9 mouse cellular contexts compared by ENCODE assay signal in genomic region chr11:103464443-103464842, GRCm38 (mm10). TPM values are rescaled to one million over a fixed set of nuclear protein-coding genes. Genes with fewer than 3 reads are reported as not detected.
A peak's percentile ranks its signal among the peaks of the same experiment; 100 is the strongest.
DNase-seq lines count a peak whose midpoint lies in the region; ATAC-seq and TF ChIP-seq lines count a peak whose summit lies in the region.
"Had no signal": no experiment of that assay in that cellular context is flagged by ENCODE, and none has a peak within 500 bp of the region (broad histone marks: within the 10 kb centered on the region; RNA-seq: fewer than 3 reads in every experiment).

No protein-coding gene starts in this region.

- H3K27me3 ChIP-seq in liver, adult 2 months (ENCODE audit: control insufficient read depth, insufficient read depth, low read length) = no peaks in the 10 kb centered on the region
- no peaks in the 10 kb centered on the region for H3K27me3 ChIP-seq in liver, embryonic 11.5 days (replicated peaks; ENCODE audit: control insufficient read depth, insufficient read depth, low read length)
- H3K27me3 ChIP-seq: neural tube, embryonic 12.5 days had no signal

- no peak overlapping the region for H3K4me2 ChIP-seq in liver, embryonic 11.5 days
- H3K4me2 ChIP-seq: neural tube, embryonic 12.5 days had no signal

- H3K9me3 ChIP-seq in liver, embryonic 11.5 days (ENCODE audit: control insufficient read depth, low read length) = no peaks in the 10 kb centered on the region
- H3K9me3 ChIP-seq: neural tube, embryonic 12.5 days had no signal

- H3K27ac ChIP-seq in liver, adult 2 months (replicated peaks; ENCODE audit: insufficient read depth, low read depth, low read length) = no peak overlapping the region
- H3K27ac ChIP-seq in liver, embryonic 11.5 days (ENCODE audit: low read depth, low read length) = no peak overlapping the region
- H3K27ac ChIP-seq: neural tube, embryonic 12.5 days had no signal

- no peak overlapping the region for H3K4me3 ChIP-seq in liver, adult 2 months (ENCODE audit: insufficient read depth, low read depth, low read length)
- H3K4me3 ChIP-seq in liver, embryonic 11.5 days (ENCODE audit: low read depth, low read length) = no peak overlapping the region
- H3K4me3 ChIP-seq: neural tube, embryonic 12.5 days had no signal

- ATAC-seq in liver, embryonic 11.5 days (replicated peaks; ENCODE audit: low FRiP score) = no peak

- intact Hi-C loops in gastrocnemius, postnatal 14 days (cut with DNase I; ENCODE audit: low total_unique reads) = loop anchor here (10.0 kb wide), 1 partner anchor 110 kb away; no protein-coding TSS in a partner anchor

- H3K79me2 ChIP-seq in liver, adult 2 months (ENCODE audit: control insufficient read depth, insufficient read depth, low read length) = no peaks in the 10 kb centered on the region

- H3K4me1 ChIP-seq in liver, adult 2 months (ENCODE audit: control insufficient read depth, insufficient read depth, low read length) = no peaks in the 10 kb centered on the region
- H3K4me1 ChIP-seq in liver, embryonic 11.5 days (replicated peaks; ENCODE audit: control insufficient read depth, insufficient read depth, low read length) = no peaks in the 10 kb centered on the region
- H3K4me1 ChIP-seq: neural tube, embryonic 12.5 days had no signal

- peak; percentile 39 for DNase-seq in liver, adult 2 months (ENCODE audit: extremely low read depth, low read depth, low spot score)
- DNase-seq in liver, embryonic 11.5 days (ENCODE audit: low spot score) = no peak
- peak; percentile 20 to 46 for DNase-seq in adrenal gland, postnatal 36 days
- peak; percentile 21 to 60 for DNase-seq in kidney, postnatal 36 days
- DNase-seq in thymus, postnatal 25 days = peak; percentile 13
- DNase-seq in gastrocnemius, postnatal 14 days = no peak
- no peak for DNase-seq in adipocyte (ENCODE audit: low spot score)

- peak; percentile 74 for TF ChIP-seq CTCF in liver, adult 2 months (IDR thresholded peaks at IDR 0.05; ENCODE audit: low read depth, low read length)

- 75% methylated on average over 7 of the region's 7 CpGs for WGBS in liver, adult 2 months
- WGBS in liver, embryonic 11.5 days = 61% methylated on average over 7 of the region's 7 CpGs

- no peaks in the 10 kb centered on the region for H3K36me3 ChIP-seq in liver, adult 2 months (ENCODE audit: control insufficient read depth, insufficient read depth, low read length)
- H3K36me3 ChIP-seq in liver, embryonic 11.5 days (ENCODE audit: control insufficient read depth, insufficient read depth, low read length) = no peaks in the 10 kb centered on the region
- H3K36me3 ChIP-seq: neural tube, embryonic 12.5 days had no signal

- no peak for TF ChIP-seq POLR2A in liver, adult 2 months (IDR thresholded peaks at IDR 0.05; ENCODE audit: extremely low read depth, insufficient read depth, low read length)

- no peak overlapping the region for H3K9ac ChIP-seq in liver, adult 2 months (ENCODE audit: low read depth, low read length)
- H3K9ac ChIP-seq in liver, embryonic 11.5 days (ENCODE audit: low read depth, low read length) = no peak overlapping the region
- H3K9ac ChIP-seq: neural tube, embryonic 12.5 days had no signal

RNA-seq across cellular contexts. Expression of gene Lrrc37a, which starts 40.0 kb away (rescaled TPM):
- total RNA-seq in liver, adult 2 months (2014; rRNA removed) = not detected in 2 replicates
- not detected in 2 replicates for polyA plus RNA-seq in liver, adult 2 months (2012; rRNA removed)
- not detected in 2 replicates for polyA plus RNA-seq in liver, embryonic 11.5 days (2014; fragmentation: Nextera tagmentation; extraction: Ambion mirVana)
- total RNA-seq in adrenal gland, postnatal 36 days (2021) = not detected
- total RNA-seq in gastrocnemius, postnatal 14 days (2021) = not detected
- polyA plus RNA-seq: heart, embryonic 16.5 days; neural tube, embryonic 12.5 days had no signal

RNA-seq across cellular contexts. Expression of gene Plekhm1, which starts 52.0 kb away (rescaled TPM):
- total RNA-seq in liver, adult 2 months (2014; rRNA removed) = 3.5 and 6.0 TPM in 2 replicates
- 8.0 and 9.8 TPM in 2 replicates for polyA plus RNA-seq in liver, adult 2 months (2012; rRNA removed)
- 7.6 and 9.1 TPM in 2 replicates for polyA plus RNA-seq in liver, embryonic 11.5 days (2014; fragmentation: Nextera tagmentation; extraction: Ambion mirVana)
- 10 to 100 TPM; 20.1 to 21.5 TPM for total RNA-seq in adrenal gland, postnatal 36 days (2021)
- total RNA-seq in gastrocnemius, postnatal 14 days (2021) = 1 to 10 TPM; 7.9 to 9.3 TPM

Comparison
In these comparisons a context has a peak if more than half of its experiments do, and no peak if none do; other contexts are left out.
1. DNase-seq: peak in liver, adult 2 months (single experiment), adrenal gland, postnatal 36 days (2 of 2), kidney, postnatal 36 days (2 of 2) and thymus, postnatal 25 days (single experiment); none in liver, embryonic 11.5 days (single experiment), gastrocnemius, postnatal 14 days (single experiment) and adipocyte (single experiment).